Mouse (Mus musculus) brain, embryonic 18.5 days (tissue): ENCODE measurements around the gene Glo1.
"Not testable (repeated sequence)": the region's sequence is repeated elsewhere in the genome, so short reads cannot be mapped to it uniquely, and the experiment has no call there.

Source experiments
- DNase-seq: peaks from one replicate; pipeline ENCODE4 v3.0.0-alpha.2; 2012; ENCODE audit warnings: low read depth, low spot score

Glo1 gene

GRCm38 (mm10) chr17:30626719-30627118, at the start of gene Glo1:
Gene Glo1, minus strand, starts transcription at chr17:30626871.
- not testable (repeated sequence) for DNase-seq

- peak; percentile 6 for DNase-seq
Measured at GRCm38 (mm10) chr17:30675021-30675740, 48.5 kb upstream of the Glo1 start.

DNA sequence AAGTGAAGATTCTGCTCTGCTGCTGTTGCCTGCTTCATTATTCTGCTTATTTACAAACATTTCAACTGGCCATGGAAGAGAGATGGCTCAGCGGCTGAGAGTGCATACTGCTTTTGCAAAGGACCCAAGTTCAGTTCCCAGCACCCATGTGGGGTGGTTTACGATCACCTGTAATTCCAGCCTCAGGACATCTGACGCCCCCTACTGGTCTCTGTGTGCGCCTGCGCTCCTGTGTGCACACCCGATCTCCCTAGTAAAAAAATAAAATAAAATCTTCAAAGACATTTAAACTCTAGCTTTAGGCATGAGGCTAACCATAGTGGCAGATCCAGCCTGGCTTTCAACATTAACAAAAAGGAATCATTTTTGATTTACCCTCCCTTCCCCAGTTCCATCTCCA, 46.4 kb upstream of the Glo1 start:
- no peak for DNase-seq

- DNase-seq = no peak
Measured at GRCm38 (mm10) chr17:30672556-30672955, 45.9 kb upstream of the Glo1 start.

DNA sequence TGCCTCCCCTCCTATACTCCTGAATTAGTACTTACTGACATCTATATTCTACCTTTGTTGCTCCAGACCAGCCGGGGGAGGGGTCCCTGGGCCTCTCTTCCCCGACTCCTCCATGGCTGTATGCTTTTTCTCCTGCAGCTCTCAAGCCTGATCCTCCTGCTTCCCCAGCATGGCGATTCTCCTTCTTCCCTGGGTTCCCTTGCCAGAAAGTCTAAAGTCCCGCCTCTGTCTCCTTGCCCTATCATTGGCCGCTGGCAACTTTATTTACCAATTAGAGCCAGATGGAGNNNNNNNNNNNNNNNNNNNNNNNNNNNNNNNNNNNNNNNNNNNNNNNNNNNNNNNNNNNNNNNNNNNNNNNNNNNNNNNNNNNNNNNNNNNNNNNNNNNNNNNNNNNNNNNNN, 38.2 kb upstream of the Glo1 start:
- no peak for DNase-seq

DNA sequence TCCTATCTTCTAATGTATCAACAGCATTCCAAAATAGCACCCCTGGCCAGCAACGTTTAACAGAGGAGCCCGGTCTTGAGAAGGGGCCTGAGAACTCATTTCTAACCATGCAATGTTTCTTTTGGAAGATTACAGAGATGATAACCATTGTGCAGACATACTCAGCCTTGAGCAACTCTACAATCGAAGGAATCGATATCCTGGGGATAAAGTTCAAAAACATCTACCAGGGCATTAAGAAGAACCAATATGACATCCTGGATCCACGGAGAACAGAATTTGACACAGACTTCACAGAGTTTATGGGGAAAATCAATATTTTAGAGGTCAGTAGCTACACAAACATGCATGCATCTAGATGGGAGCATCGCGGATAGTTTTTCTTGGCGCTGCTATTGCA, 36.5 kb upstream of the Glo1 start:
- DNase-seq = no peak

GRCm38 (mm10) chr17:30662131-30662530, 35.5 kb upstream of the Glo1 start:
- DNase-seq = no peak

GRCm38 (mm10) chr17:30658152-30658544, 31.5 kb upstream of the Glo1 start:
- DNase-seq = no peak

GRCm38 (mm10) chr17:30657530-30658151, 31.0 kb upstream of the Glo1 start:
- DNase-seq = peak; percentile 28

GRCm38 (mm10) chr17:30653010-30653409, 26.3 kb upstream of the Glo1 start:
- no peak for DNase-seq

DNA sequence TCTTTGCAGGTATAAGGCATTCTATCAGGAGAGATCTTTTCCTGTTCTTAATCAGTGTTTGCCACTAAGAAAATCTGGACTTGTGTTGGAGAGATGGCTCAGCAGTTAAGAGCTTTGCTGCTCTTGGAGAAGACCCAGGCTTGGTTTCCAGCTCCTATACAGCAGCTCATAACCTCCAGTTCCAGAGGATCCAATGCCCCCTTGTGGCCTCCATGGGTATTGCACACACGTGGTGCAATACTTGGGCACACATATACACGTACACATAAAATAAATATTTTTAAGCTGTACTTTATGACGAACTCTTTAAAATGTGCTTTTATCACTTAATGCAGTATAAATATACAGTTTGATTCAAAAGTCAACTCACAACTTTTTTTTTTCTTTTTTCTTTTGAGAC, 22.1 kb upstream of the Glo1 start:
- DNase-seq = no peak

GRCm38 (mm10) chr17:30640896-30641295, 14.2 kb upstream of the Glo1 start:
- no peak for DNase-seq

- no peak for DNase-seq
Measured at GRCm38 (mm10) chr17:30638996-30639395, 12.3 kb upstream of the Glo1 start.

DNA sequence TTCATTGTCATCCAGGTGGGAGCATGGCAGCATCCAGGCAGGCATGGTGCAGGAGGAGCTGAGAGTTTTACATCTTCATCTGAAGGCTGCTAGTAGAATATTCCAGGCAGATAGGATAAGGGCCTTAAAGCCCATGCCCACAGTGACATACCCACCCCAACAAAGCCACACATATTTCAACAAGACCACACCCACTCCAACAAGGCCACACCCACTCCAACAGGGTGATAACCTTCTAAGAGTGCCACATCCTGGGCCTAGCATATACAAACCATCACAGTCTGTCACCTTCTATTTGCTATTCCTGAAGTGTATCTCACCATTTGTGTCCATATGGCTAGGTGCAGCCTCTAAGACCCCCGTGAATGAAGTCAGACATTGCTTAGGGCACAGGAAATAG, 11.0 kb upstream of the Glo1 start:
- no peak for DNase-seq

DNA sequence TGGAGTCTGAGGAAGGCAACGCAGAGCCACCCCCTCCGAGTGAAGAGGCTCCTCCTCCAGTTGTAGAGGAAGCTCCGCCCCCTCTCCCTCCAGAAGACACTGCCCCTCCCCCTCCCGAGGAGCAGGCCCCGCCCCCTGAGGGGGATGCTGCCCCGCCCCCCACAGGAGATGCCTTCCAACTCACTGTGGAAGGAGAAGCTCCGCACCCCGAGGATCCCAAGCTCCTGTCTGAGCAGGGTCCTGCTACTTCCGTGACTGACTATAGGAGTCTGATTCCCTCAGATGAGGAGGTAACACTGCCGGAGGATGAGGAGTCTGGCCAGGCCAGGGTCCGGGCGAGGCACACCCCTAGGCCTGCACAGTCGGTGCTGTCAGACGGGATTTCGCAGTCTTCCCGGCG, 8.7 kb upstream of the Glo1 start:
- no peak for DNase-seq

GRCm38 (mm10) chr17:30624132-30624531, 2.5 kb downstream of the Glo1 start, which contains the start of gene Dnah8:
Gene Dnah8, plus strand, starts transcription at chr17:30624354.
- not testable (repeated sequence) for DNase-seq

- DNase-seq = no peak
Measured at GRCm38 (mm10) chr17:30623200-30623599, 3.5 kb downstream of the Glo1 start.

- no peak for DNase-seq
Measured at GRCm38 (mm10) chr17:30621450-30621849, 5.2 kb downstream of the Glo1 start.

DNA sequence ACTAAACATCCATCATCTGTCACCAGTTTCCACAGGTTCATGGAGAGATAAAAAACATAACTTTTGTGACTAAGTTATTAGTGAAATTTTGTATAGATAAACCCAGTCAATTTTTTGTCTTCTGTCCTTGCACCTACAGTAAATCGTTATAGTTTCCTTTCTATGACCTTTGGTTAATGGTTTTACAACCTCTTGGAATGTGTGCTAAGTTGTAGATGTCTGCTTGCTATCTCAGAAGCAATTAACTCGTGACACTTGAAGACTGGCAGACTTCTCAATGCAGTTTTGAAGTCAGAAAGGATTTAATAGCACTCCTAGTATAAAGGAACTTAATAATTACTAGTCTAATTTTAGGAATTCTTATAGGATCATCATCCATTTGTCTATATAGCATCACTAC, 6.1 kb downstream of the Glo1 start:
- DNase-seq = no peak

DNA sequence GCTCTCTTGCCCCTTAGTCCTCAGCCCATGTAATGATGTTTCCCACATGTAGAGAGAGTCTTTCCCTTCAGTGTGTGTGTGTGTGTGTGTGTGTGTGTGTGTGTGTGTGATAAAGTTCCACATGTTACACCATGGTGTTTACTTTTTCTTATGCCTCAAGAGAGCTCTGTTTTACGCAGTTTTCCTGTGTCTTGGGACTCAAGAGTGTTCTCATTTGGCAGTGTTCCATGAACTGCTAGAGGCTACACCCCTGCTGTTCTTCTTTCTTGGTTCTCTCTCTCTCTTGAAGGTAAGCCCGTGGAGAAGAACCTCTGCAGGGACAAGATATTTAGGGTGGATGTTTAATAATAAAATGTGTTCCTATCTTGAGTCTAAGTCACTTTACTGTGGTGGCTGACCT, 7.5 kb downstream of the Glo1 start:
- DNase-seq = no peak

DNA sequence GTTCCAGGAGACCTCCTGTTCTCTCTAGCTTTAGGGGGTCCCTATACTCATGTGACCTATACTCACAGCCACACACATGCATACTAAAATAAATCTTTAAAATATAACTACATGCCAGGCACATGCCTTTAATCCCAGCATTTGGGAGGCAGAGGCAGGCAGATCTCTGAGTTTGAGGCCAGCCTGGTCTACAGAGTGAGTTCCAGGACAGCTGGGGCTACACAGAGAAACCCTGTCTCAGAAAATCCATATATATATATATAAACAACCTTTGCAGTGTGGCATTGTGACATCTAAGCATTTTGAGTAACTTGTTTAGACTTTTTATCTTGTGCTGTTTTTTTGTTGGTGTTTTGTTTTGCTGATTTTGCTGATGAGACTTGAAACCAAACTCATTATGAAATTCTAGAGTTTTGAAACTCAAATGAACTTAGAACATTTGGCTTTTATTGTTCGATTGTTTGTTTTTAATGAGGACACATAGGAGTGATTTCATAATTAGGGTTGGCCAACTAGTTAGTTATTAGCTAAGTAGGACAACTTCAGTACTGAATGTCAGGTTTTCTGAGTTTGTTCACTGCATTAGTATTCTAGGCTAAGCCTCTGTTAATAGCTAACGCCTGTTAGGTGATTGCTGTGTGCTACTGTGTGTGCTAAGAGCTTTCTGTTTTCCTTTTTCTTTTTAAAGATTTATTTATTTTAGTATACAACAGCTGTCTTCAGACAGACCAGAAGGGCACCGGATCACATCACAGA, 8.4 kb downstream of the Glo1 start:
- DNase-seq = no peak

- no peak for DNase-seq
Measured at GRCm38 (mm10) chr17:30616203-30616602, 10.5 kb downstream of the Glo1 start.

DNA sequence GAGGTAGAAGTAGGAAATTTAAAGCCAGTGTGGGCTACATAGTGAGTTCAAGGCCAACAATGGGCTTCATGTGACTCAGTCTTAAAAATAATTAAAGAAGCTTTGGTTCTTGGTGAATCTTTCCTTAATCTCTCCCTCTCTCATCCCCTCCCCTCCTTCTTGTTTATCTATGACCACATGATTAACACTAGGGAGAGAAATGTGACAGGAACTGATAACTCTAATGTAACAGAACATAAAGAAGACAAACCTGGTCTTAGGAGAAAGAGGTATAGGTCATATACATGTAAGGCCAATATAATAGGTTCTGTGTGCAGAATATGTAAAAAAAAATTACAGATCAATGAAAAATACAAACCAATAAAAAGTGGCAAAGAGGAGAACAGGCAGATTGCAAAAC, 13.3 kb downstream of the Glo1 start:
- no peak for DNase-seq
